Mouse (Mus musculus) neural tube, embryonic 10.5 days (tissue): Measurements from ENCODE around the gene Cblb.

Experiments
- DNase-seq: peaks from one replicate; pipeline ENCODE4 v3.0.0-alpha.2; 2017; ENCODE audit warnings: low spot score; ENCODE audit errors: extremely low spot score

Cblb gene

DNA sequence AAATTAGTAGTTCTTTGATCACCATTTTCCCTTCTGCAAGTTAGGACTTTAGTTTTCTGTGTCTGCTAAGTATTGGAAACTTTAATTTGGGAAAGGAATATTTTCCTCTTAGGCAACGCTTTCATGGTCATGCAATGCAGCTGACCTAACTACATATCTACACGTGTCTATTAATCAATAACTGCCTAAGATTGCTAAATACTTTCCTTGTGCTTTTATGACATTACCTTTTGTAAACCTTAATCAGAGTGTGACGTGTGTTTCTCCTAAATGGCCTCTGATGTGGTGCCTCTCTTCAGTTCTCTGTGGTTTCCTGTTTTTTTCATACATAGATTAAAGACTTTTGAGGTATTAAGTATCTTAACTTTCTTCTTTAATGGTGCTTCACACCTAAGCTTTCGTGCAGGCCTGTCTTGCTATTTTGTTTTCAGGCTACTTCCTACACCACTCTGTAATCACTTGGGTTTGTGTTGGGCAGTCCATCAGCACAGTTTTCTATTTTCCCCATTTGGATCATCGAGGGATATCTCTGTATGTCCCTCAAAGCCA lies 98.4 kb downstream of the Cblb start:
- no peak for DNase-seq

DNA sequence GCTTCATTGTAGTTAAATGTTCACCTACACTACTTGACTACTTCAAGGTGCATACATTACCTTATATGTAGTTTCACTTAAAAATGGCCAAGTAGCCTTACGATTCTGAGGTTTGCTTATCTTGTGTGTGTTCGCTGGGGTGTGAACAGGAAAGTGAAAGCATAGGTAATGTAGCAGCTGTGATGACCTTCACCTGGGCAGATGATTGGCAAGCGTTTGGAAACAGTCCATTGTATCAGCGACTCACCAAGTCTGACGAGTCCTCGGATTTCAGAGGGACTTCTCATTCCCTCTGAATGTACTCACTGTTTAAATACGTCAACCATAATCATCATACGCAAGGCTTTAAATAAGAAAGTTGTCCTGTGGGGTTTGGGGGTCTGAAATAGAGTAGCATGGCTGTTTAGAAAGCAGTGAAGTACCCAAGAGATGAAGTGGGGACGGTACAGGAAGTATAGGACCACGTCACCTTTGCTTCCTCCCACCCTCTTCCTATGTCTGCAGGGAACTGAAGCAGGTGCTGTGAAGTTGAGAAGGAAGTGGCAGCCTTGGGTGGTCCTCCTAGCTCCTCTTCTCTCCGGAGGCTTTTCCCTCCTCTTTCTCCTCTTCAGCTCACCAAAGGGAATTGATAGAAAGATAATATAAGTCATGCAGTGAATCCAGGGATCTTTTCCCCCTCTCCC lies 101.9 kb downstream of the Cblb start:
- no peak for DNase-seq

DNA sequence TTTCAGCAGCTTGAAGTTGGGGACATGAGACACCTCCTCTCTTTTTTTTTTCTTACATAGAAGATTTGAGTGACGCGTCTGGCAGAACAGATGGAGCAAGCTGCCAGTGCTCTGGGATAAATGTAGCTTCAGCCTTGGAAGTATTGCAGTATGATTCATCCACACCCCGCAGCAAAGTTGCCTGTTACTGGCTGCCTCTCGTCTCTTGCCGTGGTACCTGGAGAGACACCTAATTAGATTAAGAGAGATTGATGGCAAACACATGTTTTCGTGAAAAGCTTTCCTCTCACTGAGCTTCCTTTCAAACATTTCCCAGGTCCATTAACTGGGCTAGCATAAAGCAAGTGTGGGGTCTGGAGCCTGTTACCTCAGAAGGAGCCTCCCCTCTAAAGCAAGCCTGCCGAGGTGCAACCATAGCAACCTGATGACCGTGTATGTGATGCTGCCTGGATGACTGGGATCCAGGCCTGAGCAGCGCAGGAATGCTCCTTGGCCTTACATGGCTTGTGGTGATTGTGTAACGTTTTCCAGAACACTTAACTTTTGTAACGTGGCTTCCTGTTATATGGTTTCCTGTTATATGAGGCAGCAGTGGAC lies 103.7 kb downstream of the Cblb start:
- peak; percentile 23 for DNase-seq

DNA sequence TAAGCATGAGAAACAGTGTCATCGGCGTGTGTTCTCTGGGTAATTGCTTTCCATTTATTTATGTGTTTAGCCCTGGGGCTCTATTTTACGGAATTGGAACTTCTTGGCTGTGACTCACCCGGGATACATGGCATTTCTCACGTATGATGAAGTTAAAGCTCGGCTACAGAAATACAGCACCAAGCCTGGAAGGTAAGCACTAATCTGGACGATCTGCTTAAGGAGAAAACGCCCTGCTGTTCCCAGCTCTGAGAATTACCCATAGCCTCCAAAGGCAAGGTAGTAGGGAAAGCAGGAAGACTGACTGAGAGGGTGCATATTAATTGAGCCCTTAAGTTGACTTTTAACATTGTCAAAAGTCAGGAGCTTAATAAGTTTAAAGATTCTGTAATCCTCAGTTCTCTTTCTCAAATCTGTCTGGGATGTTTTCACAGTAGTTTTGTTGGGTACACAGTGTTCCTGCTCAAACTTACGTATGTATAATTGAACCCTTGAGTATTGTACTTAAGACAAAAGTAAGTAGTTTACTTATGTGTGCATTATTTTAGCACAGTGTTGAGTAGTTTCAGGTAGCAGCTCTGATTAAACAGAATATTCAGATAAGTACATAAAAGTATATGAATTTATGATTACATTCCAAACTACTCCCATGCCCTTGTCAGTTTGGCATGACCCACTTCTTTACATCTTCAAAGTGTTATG lies 104.8 kb downstream of the Cblb start:
- no peak for DNase-seq

DNA sequence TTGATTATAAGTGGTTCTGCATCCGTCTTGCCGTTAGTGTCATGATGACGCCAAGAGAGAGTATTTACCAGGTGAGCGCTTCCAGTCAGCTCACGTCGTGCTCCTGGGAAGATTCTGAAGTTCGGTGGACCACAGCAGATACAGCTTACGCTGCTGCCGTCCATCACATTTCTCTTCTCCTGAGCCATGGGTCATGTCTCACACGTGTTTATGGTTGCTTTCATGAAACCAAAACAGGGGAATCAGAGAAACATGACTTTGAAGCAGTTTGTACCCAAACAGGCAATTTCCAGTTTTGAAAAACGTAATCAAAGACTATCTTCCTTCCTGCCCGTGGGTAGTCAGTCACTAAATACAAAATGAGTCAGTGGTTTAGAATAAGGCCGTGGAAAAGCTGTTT lies 112.1 kb downstream of the Cblb start:
- DNase-seq: no peak

DNA sequence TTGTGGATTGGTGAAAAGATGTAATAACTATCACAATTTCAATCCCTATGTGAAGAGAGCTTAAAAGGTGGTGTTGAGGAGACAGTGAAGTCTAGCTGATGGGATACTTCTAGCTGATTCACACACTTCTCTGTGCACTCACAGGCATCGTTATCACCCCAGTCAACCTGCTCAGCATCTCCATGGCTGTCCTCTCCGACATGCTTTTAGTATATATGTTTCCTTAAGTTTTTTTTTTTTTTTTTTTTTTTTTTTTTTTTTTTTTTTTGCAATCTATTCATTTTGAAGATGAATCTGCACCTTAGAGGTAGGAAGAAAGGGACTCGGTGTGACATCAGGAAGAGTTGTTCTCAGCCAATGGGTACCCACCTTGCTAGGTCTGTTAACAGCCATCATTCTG lies 112.8 kb downstream of the Cblb start:
- DNase-seq: no peak

DNA sequence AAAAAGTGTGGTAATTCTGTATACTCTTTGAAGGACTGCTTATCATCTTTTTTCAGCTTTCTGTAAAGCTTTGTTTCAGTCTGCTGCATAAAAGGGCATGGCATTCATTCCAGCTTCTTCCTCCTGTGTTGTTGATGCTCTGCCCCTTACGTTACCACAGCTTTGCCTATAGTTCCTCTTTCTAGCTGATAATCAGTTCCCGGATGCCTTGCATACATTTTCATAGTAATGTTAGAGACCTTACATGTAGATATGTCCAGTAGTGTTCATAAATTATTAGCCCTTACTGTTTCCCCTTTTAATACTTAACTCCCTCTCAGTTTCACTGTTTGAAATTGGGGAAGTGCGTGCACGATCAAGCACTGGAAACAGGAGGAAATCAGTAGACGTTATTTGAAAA lies 113.8 kb downstream of the Cblb start:
- DNase-seq: no peak

DNA sequence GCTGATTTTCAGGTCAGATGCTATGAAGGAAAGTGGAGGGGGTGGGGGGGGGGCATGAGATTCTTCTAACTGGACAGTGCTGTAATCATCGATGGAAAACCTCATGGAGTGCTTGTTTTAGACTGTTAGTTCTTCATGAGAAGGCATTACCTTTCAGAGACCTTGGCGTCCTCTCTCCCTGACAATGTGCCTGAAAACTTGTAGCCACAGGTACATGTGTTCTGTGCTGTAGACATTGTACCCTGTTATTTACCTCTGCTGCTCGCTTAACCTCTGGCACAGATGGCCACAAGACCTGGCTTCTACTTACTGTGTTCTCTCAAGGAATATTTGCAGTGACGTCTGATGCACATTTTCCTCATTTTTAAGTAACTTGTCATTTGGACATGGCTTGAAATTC lies 114.5 kb downstream of the Cblb start:
- DNase-seq: no peak

DNA sequence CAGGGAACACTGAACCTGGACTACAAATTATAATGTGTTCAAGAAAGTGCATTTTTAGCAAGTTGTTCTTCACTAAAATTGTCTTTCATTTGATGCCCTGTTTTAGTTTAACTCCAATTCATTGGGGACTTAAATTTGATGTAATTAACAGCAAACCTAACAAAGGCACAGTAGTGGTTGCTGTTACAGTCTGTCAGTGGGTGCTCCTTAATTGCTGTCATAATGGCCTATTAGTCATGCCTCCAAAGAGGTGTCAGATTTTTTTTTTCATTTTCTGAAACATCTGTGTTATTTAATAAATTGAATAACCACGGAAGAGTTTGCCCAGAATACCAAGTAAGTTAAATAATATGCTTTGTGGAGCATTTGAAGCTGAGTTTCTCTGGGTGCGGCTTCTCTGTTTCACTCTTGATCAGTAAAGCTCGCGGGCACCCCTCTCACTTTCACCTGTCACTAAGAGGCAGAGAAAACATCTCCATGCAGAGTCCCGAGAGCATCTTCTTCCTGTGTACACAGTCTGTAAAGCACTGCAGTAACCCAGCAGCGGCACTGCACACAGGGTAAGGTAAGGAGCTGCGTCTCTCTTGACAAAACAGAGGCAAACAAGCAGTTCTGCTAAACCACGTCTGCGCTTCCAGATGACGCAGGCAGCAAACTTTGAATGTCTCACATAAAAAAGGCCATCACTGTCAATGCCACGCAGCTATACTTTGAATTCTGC lies 116.1 kb downstream of the Cblb start:
- no peak for DNase-seq

DNA sequence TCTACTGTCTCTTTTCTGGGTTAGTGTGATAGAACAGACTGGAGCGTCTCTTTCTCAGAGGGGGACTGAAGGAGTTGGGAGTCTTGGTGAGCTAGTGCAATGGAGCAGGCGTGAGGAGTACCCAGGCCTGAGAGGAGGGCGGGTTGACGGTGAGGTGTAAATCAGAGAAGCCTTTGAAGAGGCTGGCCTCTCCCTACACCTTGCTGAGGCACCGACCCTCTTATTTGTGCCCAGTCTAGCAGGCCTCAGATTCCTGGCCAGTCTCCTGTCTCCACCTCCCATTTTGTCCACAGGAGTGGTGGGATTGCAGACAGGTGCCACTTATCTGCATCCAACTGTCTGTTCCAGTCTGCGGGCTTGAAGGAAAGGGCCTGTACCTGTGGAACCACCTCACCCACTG lies 117.0 kb downstream of the Cblb start:
- DNase-seq: no peak

DNA sequence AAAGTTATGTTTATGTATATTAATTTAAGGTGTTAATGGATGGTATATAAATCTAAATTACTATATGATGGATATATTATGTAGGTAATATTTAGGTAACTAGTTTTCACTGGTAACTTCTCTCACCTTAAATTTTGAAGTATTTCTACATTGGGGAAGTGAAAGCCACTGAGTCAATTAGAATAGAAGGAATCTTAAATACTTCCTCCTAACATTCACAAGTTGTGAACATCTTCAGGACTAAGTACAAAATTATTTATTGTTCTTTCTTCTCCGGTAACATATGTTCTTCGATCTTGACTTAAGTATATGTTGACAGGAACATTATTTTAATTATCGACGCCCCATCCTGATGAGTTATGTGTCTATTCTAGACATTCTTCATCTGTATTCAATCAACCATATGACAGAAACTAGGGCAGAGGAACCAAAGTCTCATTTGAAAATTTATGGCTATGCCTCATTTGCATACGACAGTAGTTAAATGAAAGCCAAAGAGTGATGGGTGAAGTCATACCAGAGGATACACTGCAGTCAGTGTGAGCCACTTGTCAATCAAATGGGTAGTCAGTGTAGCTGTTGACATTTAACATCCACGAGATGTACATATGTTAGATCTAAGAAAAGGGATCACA lies 118.2 kb downstream of the Cblb start:
- no peak for DNase-seq

DNA sequence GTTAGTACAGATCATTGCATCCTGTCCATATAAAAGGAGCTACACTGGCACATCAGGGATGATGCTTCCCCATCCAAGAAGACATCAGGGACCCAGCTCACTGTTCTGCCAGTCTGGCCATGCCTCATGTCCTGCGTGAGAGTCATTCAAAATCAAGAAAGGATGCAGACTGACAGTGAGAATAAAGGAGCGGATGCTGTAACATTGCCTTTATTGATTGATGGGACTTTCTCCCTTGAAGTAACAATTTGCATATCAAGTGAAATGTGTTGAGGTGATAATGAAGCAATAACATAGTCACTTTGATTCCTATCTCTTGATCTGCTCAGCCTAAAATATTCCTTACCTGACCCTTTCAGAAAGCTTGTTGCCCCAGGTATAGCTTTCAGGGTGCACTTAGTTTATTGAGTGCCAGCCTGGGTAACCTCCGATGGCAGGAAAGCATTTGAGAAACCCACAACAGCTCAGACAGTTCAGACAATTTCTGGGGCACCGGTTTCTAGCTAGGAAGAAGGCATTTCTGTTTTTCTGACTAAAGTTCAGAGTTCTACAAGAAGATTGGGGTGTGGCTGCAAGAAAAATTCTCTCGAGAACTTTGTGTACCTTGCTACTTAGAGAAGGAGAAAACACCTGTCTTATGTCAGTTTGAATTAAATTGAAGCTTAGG lies 124.1 kb downstream of the Cblb start:
- no peak for DNase-seq

DNA sequence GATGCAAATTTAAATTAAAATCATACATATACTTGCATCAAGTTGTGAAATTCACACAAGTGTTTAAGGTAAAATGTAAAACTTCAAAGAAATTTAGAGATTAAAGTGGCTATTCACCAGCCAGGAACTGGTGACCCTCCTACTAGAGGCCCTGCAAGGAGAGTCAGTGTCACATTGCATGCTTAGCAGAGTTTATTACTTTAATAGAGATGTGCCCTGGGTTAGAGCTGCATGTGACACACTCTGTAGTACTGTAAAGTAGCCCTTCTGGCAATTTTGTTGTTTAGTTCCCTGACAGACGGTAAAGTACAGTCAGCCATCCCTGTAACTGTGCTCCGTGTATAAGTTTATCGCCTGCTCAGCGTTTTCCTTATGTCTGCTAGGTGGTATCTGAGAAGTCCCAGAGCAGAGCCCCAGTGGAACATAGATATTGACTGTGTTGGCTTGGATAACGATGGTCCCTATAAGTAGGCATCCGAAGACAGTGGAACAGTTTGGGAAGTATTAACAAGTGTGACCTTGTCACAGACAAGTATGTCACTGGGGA lies 129.0 kb downstream of the Cblb start:
- DNase-seq: no peak

DNA sequence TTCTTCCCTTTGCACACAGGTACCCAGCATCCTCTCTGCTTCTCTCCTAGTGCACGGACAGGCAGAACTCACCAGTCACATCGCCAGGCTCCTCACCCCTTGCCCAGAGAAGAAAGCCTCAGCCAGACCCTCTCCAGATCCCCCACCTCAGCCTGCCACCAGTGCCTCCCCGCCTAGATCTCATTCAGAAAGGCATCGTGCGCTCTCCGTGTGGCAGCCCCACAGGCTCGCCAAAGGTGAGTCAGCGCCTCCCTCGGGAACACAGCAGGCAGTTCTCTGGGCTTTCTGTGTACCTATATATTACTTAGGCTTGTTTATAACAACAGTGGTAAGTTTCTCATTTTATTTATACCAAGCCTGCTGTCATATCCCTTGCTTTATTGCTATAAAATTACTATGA lies 133.2 kb downstream of the Cblb start:
- DNase-seq: no peak

DNA sequence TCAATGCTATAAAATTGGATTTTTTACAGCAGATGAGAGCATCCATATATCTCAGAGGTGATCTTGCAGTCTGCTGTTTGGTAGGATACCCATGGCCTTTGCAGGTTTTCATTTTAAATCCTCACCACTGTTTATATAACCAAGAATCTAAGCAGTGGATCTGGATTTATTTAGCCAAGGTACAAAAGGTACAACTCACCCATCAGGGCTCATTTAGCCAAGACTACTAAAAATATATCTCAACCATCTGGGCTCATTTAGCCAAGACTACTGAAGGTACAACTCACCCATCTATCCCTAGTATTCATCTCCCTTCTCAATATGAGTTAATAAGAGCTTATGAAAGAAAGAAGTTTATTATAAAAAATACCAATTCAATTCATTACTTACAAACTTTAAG lies 142.2 kb downstream of the Cblb start:
- no peak for DNase-seq

DNA sequence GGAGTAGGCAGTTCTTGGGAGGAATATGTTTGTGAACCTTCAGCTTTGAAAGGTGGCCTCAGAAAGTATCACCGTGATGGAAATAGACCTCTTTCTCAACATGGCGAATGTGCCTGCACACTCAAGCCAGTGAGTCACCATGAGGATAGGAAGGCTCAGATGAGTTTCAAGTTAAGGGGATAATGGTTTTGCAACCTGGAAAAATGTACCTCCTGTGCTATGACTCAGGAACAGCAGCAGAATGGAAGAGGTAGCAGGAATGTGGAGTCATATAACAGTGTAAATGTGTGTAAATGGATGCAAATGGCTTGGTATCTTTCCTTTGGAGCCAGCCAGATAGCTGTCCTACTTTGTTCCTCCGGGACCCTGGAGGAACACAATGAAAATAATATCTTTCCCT lies 148.8 kb downstream of the Cblb start:
- DNase-seq: no peak

DNA sequence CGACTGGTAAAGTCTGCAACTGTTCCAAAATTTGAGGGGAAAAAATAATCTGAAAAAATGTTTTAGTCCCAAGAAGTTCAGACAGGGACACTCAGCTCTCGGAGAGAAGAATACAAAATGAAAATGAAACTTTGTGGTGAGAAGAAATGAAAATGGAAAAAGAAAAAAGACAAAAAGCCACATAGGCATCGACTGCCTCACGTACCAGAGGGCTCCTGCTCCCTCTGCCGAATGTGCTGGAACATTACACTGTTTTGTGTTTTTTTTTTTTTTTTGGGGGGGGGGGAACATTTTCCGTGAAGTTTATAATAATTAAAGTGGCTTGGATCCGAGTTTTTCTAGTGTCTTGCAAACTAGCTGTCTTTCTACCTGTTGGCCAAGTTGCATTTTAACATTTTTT lies 151.0 kb downstream of the Cblb start:
- no peak for DNase-seq

DNA sequence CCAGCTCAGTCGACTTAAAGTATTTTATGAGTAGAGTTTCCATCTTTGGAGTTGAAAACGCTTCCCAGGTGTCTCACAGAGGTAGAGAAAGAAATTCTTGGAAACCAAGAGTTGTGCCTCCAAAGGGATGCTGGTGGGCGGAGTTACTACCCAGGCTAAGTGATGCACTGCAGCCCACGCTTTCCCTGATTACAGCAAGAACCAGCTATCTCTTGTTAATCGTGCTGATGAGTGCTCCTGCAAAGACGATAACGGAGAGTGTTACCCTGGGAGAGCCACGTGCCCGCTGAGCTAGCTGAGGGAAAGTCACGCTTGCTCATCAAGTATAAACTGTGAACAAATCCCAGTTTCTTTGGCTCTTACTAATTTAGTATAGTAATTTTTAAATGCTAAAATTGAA lies 153.3 kb downstream of the Cblb start:
- no peak for DNase-seq

DNA sequence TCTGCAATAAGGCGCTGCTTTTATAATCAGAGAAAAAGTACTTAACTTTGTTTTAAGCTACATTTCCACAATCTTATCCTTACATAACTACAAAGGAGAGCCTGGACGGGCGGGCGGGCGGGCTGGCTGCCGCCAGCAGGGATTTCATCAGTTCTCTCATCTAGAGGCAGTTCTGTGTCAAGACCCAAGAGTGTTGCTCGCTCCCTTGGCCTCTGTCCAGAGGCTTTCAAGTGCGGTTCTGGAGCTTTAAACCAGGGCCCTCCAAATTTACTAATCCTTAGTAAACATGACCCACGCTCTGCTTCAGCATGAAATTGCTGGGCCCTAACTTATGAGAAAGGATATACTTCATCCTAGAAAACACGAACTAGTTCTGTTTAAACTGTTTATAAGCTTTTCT lies 155.7 kb downstream of the Cblb start:
- DNase-seq: no peak

DNA sequence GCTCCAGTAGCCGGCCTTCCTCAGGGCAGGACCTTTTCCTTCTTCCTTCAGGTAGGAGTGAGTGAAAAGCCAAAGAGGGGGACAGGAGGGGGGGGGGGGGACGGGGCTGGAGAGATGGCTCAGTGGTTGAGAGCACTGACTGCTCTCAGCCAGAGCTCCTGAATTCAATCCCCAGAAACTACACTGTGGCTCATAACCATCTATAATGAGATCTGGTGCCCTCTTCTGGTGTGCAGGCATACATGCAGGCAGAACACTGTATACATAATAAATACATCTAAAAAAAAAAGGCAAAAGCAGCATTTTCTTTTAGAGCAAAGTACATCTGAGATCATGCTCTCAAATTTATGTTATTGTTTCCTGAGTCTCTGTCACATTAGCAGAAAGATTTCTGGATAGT lies 158.1 kb downstream of the Cblb start:
- no peak for DNase-seq

DNA sequence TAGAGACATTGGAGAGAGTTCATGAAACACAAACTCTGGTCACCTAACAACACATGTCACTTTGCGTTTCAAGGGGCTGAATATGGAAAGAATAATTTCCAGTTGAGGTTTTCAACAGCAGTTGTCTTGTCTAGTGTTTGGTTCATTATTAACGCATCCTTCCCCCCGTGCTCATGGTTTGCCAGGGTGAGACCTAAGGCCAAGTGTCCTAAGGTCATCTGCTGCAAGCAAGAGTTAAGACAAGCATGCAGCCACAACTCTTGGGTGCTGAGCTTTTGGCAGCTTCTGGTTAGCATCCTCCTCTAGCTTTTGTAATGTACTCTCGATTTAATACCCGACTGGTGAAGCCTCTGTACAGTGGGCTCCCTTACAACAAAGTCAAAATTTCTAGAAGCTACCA lies 159.7 kb downstream of the Cblb start:
- no peak for DNase-seq
